Mouse (Mus musculus) neural tube, embryonic 10.5 days (tissue): Measurements from ENCODE around the gene Dennd2a.

Source experiments
- DNase-seq: peaks from one replicate; pipeline ENCODE4 v3.0.0-alpha.2; 2017; ENCODE audit warnings: low spot score; ENCODE audit errors: extremely low spot score

Gene Dennd2a

GRCm38 (mm10) chr6:39556900-39557659, 587 bp downstream of the Dennd2a start:
- DNase-seq, result peak; percentile 78

- no peak for DNase-seq
Observed at GRCm38 (mm10) chr6:39555648-39555945, 2.1 kb downstream of the Dennd2a start.

DNA sequence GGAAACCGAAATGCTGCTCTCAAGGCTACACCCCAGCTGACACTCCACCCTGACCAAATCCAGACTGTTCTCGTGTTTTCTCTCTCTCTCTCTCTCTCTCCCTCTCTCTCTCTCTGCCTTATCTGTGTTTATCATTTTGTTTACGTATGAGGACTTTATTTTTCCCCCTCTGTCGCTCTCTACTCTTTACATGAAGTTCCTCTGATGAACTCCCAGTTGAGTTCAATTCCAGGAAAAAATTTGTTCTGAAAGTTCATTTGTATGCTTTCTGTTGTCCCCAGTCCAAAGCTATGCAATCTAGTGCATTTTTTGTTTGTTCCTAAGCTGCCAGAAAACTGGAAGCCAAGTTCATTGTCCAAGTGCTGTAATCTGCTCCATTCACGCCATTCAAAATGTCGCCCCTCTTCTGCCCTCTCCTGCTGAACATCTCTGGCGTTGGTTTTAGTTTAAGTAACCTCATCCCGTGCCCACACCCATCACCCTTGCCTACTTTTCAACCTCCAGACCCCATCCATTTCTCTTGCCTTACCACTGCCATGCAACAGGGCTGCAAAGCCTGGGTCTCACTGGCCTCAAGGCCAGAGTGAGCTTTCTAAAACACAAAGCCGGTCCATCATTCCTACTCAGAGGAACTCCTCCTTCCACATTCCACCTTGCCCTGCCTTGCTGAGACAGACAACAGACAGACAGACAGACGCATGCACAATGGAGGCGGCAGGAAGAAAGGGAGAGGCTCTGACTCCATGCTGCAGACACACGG, 2.6 kb downstream of the Dennd2a start:
- no peak for DNase-seq

GRCm38 (mm10) chr6:39551981-39552636, 5.6 kb downstream of the Dennd2a start:
- DNase-seq, result no peak

DNA sequence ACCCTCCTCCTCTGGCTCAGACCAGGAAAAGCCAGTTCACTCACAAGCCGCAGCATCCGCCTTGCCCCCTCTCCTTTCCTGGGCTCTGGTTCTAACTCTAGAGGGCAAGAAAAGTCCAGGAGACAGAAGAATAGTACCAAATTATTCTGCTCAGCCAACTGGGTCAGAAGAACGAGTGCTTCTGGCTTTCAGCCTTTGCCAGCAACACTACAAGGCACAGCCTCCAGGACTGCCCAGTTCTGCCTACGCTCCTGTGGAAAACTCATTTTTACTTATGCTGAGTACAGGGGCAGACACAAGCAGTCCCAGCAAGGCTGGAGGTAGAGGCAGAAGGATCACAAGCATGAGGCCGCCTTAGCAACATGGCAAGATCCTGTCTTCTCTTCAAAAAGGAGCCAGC, 9.6 kb downstream of the Dennd2a start:
- no peak for DNase-seq

- DNase-seq, result no peak
Observed at GRCm38 (mm10) chr6:39545474-39545873, 12.2 kb downstream of the Dennd2a start.

GRCm38 (mm10) chr6:39543769-39544420, 13.8 kb downstream of the Dennd2a start:
- no peak for DNase-seq

GRCm38 (mm10) chr6:39542631-39543597, 14.8 kb downstream of the Dennd2a start:
- peak; percentile 71 for DNase-seq

- no peak for DNase-seq
Observed at GRCm38 (mm10) chr6:39540563-39540962, 17.1 kb downstream of the Dennd2a start.

DNA sequence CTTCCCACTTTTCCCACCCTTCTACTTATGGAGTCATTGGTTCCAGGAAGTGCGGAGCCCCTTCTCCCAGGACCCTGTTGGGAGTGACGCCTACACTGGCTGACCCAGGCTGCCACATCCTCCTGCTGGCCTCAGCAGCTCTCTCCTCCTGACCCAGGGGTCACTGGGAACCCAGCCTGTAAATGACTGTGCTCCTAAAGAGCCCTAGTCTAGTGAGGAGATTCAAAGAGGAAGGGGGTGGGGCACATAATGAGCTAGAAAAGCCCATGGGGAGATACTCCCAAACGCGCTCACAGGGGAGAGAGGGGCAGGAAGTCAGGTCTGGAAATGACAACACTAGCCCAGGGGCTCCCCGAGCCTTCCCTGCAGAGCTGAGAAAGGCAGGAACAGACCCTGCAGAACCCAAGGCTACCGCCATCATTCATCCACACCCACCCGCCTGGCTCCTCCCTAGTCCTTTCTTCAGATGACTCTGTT, 17.9 kb downstream of the Dennd2a start:
- DNase-seq, result peak; percentile 65

- no peak for DNase-seq
Observed at GRCm38 (mm10) chr6:39538227-39538626, 19.4 kb downstream of the Dennd2a start.

GRCm38 (mm10) chr6:39537276-39537675, 20.4 kb downstream of the Dennd2a start:
- DNase-seq, result no peak

DNA sequence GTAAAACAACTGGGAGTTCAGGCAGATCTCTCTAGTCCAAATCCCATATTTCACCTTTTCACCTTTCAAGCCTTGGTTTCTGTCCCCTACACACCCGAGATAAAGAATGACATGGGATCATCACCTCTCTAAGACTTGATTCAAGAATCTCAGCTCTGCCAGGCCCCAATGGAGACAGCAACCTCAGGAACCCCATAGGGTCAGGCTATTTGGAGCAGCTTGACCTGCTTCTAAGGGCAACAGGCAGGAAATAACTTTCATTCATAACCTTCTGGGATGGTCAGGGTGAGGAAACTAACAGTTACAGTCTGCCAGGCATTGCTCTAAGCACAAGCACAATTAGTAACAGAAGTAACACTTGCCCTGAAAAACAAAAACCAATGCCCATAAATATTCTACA, 21.0 kb downstream of the Dennd2a start:
- DNase-seq, result no peak

DNA sequence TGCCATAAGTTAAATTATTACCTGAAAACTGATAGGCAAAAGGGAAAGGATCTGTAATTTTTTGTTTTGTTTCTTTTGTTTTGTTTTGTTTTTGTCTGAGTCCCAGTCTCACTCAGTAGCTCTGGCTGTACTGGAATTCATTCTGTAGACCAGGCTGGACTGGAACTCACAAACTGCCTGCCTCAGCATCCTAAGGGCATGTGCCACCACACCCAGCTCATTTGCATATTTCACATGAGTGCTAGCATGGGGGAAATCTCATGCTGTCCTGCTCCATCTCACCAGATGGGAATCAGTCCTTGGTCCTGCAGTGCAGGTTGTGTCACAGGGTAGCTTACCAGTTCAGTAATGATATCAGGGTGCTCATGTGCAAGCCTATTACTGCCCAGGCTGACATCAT, 22.7 kb downstream of the Dennd2a start:
- no peak for DNase-seq

- peak; percentile 25 for DNase-seq
Observed at GRCm38 (mm10) chr6:39528671-39529535, 28.8 kb downstream of the Dennd2a start.

DNA sequence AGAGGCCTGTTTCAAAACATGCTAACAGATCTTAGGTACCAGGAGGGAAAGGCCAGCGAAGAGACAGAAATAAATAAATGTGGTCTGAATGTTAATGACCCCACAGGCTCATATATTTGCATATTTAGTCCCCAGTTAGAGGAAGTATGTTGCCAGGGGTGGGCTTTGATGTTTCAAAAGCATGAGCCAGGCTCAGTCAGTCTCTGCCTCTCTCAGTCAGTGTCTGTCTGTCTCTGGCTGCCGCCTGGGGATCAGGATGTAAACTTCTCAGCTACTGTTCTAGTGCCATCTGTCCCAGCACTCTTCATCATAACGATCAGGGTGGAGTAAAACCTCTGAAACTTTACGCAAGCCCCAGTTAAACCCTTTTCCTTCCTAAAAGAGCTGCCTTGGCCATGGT, 29.9 kb downstream of the Dennd2a start:
- no peak for DNase-seq

GRCm38 (mm10) chr6:39527337-39527784, 30.3 kb downstream of the Dennd2a start:
- DNase-seq, result no peak

GRCm38 (mm10) chr6:39526797-39527196, 30.9 kb downstream of the Dennd2a start:
- DNase-seq, result no peak

GRCm38 (mm10) chr6:39523161-39523560, 34.5 kb downstream of the Dennd2a start:
- DNase-seq, result no peak

GRCm38 (mm10) chr6:39522425-39522824, 35.2 kb downstream of the Dennd2a start:
- DNase-seq, result no peak
